Mouse (Mus musculus) adrenal gland, adult (tissue): ENCODE measurements at regions not wholly inside any gene's neighbourhood (a gene's known extent, or its start where the extent isn't known, plus 50 kb on each side); places are given as distances from the start of the nearest gene placed in this dataset.
"Not testable (repeated sequence)": the region's sequence is repeated elsewhere in the genome, so short reads cannot be mapped to it uniquely, and the experiment has no call there.

Source experiments
- DNase-seq, 2 experiments: peaks; one replicate each; pipeline ENCODE4 v3.0.0; 2022 to 2023; ENCODE audit warnings: low spot score in 1 of 2; ENCODE audit not compliant: inconsistent age in 2 of 2

- DNase-seq, result peak in 1 of 2 experiments; percentile 31
These were observed 53.5 kb downstream of the Adam6a start for GRCm38 (mm10) chr12:113597163-113597562.

GRCm38 (mm10) chr12:113610924-113611323 is 67.2 kb downstream of the Adam6a start:
- DNase-seq, result peak; percentile 31 to 75

- DNase-seq, result peak in 1 of 2 experiments; percentile 47
These were observed 81.5 kb downstream of the Adam6a start for GRCm38 (mm10) chr12:113625221-113625620.

GRCm38 (mm10) chr12:113630803-113631202 is 87.1 kb downstream of the Adam6a start:
- DNase-seq, result not testable (repeated sequence)
